8 mouse cellular contexts compared by ENCODE assay signal in genomic region chr2:3423841-3424578, GRCm38 (mm10). TPM values are rescaled to one million over a fixed set of nuclear protein-coding genes. Genes with fewer than 3 reads are reported as not detected.
DNase-seq lines count a peak whose midpoint lies in the region; ATAC-seq and TF ChIP-seq lines count a peak whose summit lies in the region.

TSS of gene Dclre1c (plus strand) at chr2:3424131.

- peak; percentile 65; the same call in 1 of the 2 replicates for TF ChIP-seq POLR2A in cortical plate, adult 2 months (IDR thresholded peaks at IDR 0.05; ENCODE audit: extremely low read depth, insufficient read depth, low read length)

- no peak within 1 kb of the TSS for H3K27ac ChIP-seq in cortical plate, adult 2 months (ENCODE audit: insufficient read depth, low read length)

- ATAC-seq in activated CD4-positive, CD25-positive, alpha-beta regulatory T cell, adult 4 months: peak; percentile 91
- peak; percentile 87 for ATAC-seq in megakaryocyte progenitor cell, adult 5-6 weeks (replicated peaks; ENCODE audit: poor library complexity)

- TF ChIP-seq CTCF in cortical plate, adult 2 months (IDR thresholded peaks at IDR 0.05; ENCODE audit: extremely low read depth, insufficient read depth, low read length): no peak

- H3K4me3 ChIP-seq in cortical plate, adult 2 months (ENCODE audit: insufficient read depth, low read length): peak within 1 kb of the TSS; percentile 87

- peak; percentile 79 to 80 for DNase-seq in gastrocnemius, adult 8-10 months (ENCODE audit: low spot score in 2 of 2)
- peak; percentile 97 for DNase-seq in induced T-regulatory cell, adult 2 months (ENCODE audit: low read depth)
- DNase-seq in left cerebral cortex, adult 9 months (ENCODE audit: low spot score in 2 of 2): peak; percentile 90 to 94
- peak; percentile 85 for DNase-seq in right cerebral cortex, postnatal 14 days
- DNase-seq in urinary bladder, postnatal 36 days (ENCODE audit: low spot score in 2 of 2): peak; percentile 81 to 88

- H3K4me1 ChIP-seq in cortical plate, adult 2 months (ENCODE audit: control insufficient read depth, insufficient read depth, low read length): no peaks in the 10 kb centered on the region; the same call in 1 of the 2 replicates

RNA-seq across cellular contexts. Expression of gene Dclre1c, which starts in this region (rescaled TPM):
- 10 to 100 TPM; 15.8 to 18.1 TPM for polyA plus RNA-seq in activated CD4-positive, CD25-positive, alpha-beta regulatory T cell, adult 4 months (2017; shearing (Covaris generic))
- 11.6 and 13.2 TPM in 2 replicates for polyA plus RNA-seq in cortical plate, adult 2 months (2012; rRNA removed)
- 1 to 10 TPM; 1.4 to 2.5 (median 2.1) TPM for total RNA-seq in gastrocnemius, adult 8-10 months (2022)
- 10.2 and 17.1 TPM in 2 replicates for total RNA-seq in megakaryocyte progenitor cell, adult 5-6 weeks (2015)
- total RNA-seq in megakaryocyte progenitor cell, adult 5-6 weeks (2017): 9.6 and 15.3 TPM in 2 replicates
